Mouse (Mus musculus) left cerebral cortex, postnatal 14 days (tissue): ENCODE data around the gene Mrps25. TPM values are rescaled to one million over a fixed set of nuclear protein-coding genes. Genes with fewer than 3 reads are reported as not detected.
A peak's percentile ranks its signal among the peaks of the same experiment; 100 is the strongest.

ENCODE experiments used
- DNase-seq, 2 experiments: peaks; one replicate each; pipeline ENCODE4 v3.0.0; 2021 to 2022; ENCODE audit warnings: low spot score in 2 of 2, mixed read lengths in 1 of 2
- intact Hi-C: fragments of 180-260 bp; cut with DNase I; formaldehyde crosslinking; loops from one replicate; pipeline ENCODE4 v1.15.1; 2025
- total RNA-seq, 2 experiments: library from RNA; stranded (reverse); gene quantifications; 2 replicates each; pipeline ENCODE4 v1.2.3; 2021

Mrps25 gene
- total RNA-seq, 2 experiments from 2014 or later: 53.5 to 55.5 TPM

GRCm38 (mm10) chr6:92132021-92132911, 51.6 kb downstream of the Mrps25 start:
- intact Hi-C loops: no loop called here
- DNase-seq: no peak

DNA sequence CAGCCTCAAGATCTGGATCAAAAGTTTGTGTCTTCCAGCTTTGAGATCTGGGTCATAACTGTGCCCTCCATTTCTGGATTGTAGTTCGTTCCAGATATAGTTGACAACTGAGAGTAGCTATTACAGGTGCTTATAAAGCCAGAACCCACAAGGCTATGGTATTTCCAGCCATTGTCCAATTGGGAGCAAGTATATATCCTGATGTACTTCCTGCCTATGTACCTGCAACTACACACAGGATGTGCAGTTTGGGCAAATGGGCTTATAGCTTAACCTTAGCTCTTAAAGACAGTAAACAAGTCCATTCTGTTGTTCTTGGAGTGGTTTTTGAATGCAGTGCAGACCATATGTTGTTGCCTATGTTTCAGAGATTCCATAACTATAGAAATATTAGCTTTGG, 52.4 kb downstream of the Mrps25 start:
- no peak for DNase-seq
- intact Hi-C loops: no loop called here

DNA sequence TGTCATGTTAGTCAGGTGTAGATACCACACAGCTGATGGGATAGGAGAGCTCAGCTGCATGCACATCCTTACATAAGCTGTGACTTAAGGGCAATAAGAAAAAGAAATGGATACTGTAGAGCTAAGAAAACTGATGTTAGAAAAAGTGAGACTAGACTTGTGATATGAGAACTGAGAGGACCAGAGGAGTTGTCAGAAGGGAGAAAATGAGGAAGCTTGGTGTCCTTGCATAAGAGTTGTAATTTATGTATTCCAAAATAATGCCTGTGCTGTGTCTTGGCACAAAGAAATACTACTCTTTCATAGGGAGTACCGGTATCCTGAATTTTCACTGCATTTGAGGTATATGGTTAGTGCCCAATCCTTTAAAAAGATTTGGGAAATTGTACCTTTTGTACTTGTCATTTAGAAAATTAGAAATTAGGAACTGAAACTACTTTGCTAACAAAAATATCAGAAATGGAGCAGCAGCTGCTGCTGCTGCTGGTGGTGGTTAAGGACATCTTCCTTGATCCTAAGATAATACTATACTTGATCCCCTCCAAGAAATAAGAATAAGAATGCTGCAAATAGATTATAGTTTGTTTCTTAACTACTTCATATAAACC, 56.9 kb downstream of the Mrps25 start:
- intact Hi-C loops: no loop called here
- DNase-seq: no peak

GRCm38 (mm10) chr6:92124547-92124946, 59.3 kb downstream of the Mrps25 start:
- peak in 1 of 2 experiments; percentile 22 for DNase-seq

More at GRCm38 (mm10) chr6:92124547-92124946, 59.3 kb downstream of the Mrps25 start:
- intact Hi-C loops: no loop called here

Other genes starting within 250 kb of the Mrps25 start
- gene Fgd5, start 205.2 kb downstream of the Mrps25 start, total RNA-seq: 1 to 10 TPM; 6.2 to 7.0 TPM
- gene Nr2c2, start 92.6 kb downstream of the Mrps25 start, total RNA-seq: 10 to 100 TPM; 88.9 to 93.9 TPM
- 10 to 100 TPM; 29.6 to 32.3 TPM for gene Rbsn, start 30.9 kb upstream of the Mrps25 start, total RNA-seq
- gene Trh, start 60.6 kb upstream of the Mrps25 start, total RNA-seq: 10 to 100 TPM in 1 of 2 experiments, 1 to 10 TPM in 1; 1.7 to 12.2 TPM